Mouse (Mus musculus) left cerebral cortex, postnatal 4 days (tissue): Measurements from ENCODE around the gene Syne4. TPM values are rescaled to one million over a fixed set of nuclear protein-coding genes. Genes with fewer than 3 reads are reported as not detected.
A peak's percentile ranks its signal among the peaks of the same experiment; 100 is the strongest.

Experiments
- DNase-seq: peaks from one replicate; pipeline ENCODE4 v3.0.0-alpha.2; 2022
- intact Hi-C: fragments of 180-260 bp; cut with DNase I; formaldehyde crosslinking; loops from one replicate; pipeline ENCODE4 v1.15.1; 2025
- total RNA-seq, 2 experiments: library from RNA; stranded (reverse); gene quantifications; 2 replicates each; pipeline ENCODE4 v1.2.3; 2021

The Syne4 gene
- total RNA-seq, 2 experiments from 2014 or later: 6.9 to 8.3 TPM

- DNase-seq: peak; percentile 76
- intact Hi-C loops: no loop called here
These were observed 19.5 kb upstream of the Syne4 start for GRCm38 (mm10) chr7:30295103-30295502.

GRCm38 (mm10) chr7:30296816-30297215, 17.8 kb upstream of the Syne4 start:
- intact Hi-C loops: no loop called here
- no peak for DNase-seq

- intact Hi-C loops: no loop called here
- DNase-seq: no peak
These were observed 17.3 kb upstream of the Syne4 start for GRCm38 (mm10) chr7:30297266-30297665.

GRCm38 (mm10) chr7:30300914-30301313, 13.7 kb upstream of the Syne4 start:
- DNase-seq: no peak
- intact Hi-C loops: no loop called here

- intact Hi-C loops: no loop called here
- no peak for DNase-seq
These were observed 8.4 kb upstream of the Syne4 start for GRCm38 (mm10) chr7:30306083-30306779.

GRCm38 (mm10) chr7:30308076-30309005, 6.3 kb upstream of the Syne4 start, which contains the start of gene Alkbh6:
Alkbh6 (plus strand) TSS chr7:30308717.
- intact Hi-C loops: no loop called here
- DNase-seq: peak; percentile 94

- intact Hi-C loops: no loop called here
- no peak for DNase-seq
These were observed 5.0 kb upstream of the Syne4 start for GRCm38 (mm10) chr7:30309395-30310129.

- intact Hi-C loops: no loop called here
- no peak for DNase-seq
These were observed 4.5 kb upstream of the Syne4 start for GRCm38 (mm10) chr7:30310136-30310535.

- intact Hi-C loops: no loop called here
- DNase-seq: no peak
These were observed 814 bp upstream of the Syne4 start for GRCm38 (mm10) chr7:30313666-30314320.

GRCm38 (mm10) chr7:30315559-30316529, 1.2 kb downstream of the Syne4 start:
- intact Hi-C loops: no loop called here
- no peak for DNase-seq

- intact Hi-C loops: no loop called here
- no peak for DNase-seq
These were observed 3.5 kb downstream of the Syne4 start for GRCm38 (mm10) chr7:30318142-30318541.

GRCm38 (mm10) chr7:30320946-30321345, 6.3 kb downstream of the Syne4 start:
- DNase-seq: no peak
- intact Hi-C loops: no loop called here

GRCm38 (mm10) chr7:30321539-30322284, 7.1 kb downstream of the Syne4 start, which contains the start of gene E130208F15Rik:
E130208F15Rik (plus strand) TSS chr7:30321740.
- DNase-seq: peak; percentile 46
- intact Hi-C loops: no loop called here

- intact Hi-C loops: no loop called here
- peak; percentile 99 for DNase-seq
These were observed 7.7 kb downstream of the Syne4 start for GRCm38 (mm10) chr7:30322285-30322667.

- intact Hi-C loops: no loop called here
- no peak for DNase-seq
These were observed 8.3 kb downstream of the Syne4 start for GRCm38 (mm10) chr7:30322865-30323264.

GRCm38 (mm10) chr7:30323795-30324194, 9.2 kb downstream of the Syne4 start, which contains the start of gene Sdhaf1:
Sdhaf1 (minus strand) TSS chr7:30323895.
- intact Hi-C loops: no loop called here
- no peak for DNase-seq

GRCm38 (mm10) chr7:30324300-30324944, 9.8 kb downstream of the Syne4 start:
- intact Hi-C loops: no loop called here
- no peak for DNase-seq

- intact Hi-C loops: no loop called here
- peak; percentile 49 for DNase-seq
These were observed 10.8 kb downstream of the Syne4 start for GRCm38 (mm10) chr7:30325364-30325763.
